In genomic region chr5:123931131-123931530, GRCm38 (mm10) we compare ENCODE assay signal across 9 mouse cellular contexts. TPM values are rescaled to one million over a fixed set of nuclear protein-coding genes. Genes with fewer than 3 reads are reported as not detected.
DNase-seq lines count a peak whose midpoint lies in the region; ATAC-seq and TF ChIP-seq lines count a peak whose summit lies in the region.
"Had no signal": no experiment of that assay in that cellular context is flagged by ENCODE, and none has a peak within 500 bp of the region (broad histone marks: within the 10 kb centered on the region; RNA-seq: fewer than 3 reads in every experiment).

No protein-coding gene starts in this region.

- H3K4me1 ChIP-seq in embryonic facial prominence, embryonic 12.5 days = no peaks in the 10 kb centered on the region
- peaks cover 4% of the 10 kb centered on the region; the same call in 1 of the 2 replicates for H3K4me1 ChIP-seq in intestine, embryonic 14.5 days (replicated peaks; ENCODE audit: control insufficient read depth, insufficient read depth, low read length)
- H3K4me1 ChIP-seq in neural tube, embryonic 12.5 days = no peaks in the 10 kb centered on the region

- no peaks in the 10 kb centered on the region for H3K9me3 ChIP-seq in embryonic facial prominence, embryonic 12.5 days
- H3K9me3 ChIP-seq in intestine, embryonic 14.5 days (ENCODE audit: control insufficient read depth, low read length) = no peaks in the 10 kb centered on the region
- H3K9me3 ChIP-seq in neural tube, embryonic 12.5 days = no peaks in the 10 kb centered on the region

- peak overlapping the region; percentile 84 for H3K9ac ChIP-seq in embryonic facial prominence, embryonic 12.5 days
- peak overlapping the region; percentile 96 for H3K9ac ChIP-seq in intestine, embryonic 14.5 days (ENCODE audit: low read length)
- peak overlapping the region; percentile 88 for H3K9ac ChIP-seq in neural tube, embryonic 12.5 days

- no peak for ATAC-seq in embryonic facial prominence, embryonic 12.5 days (ENCODE audit: insufficient number of reproducible peaks, insufficient read depth, low FRiP score, low TSS enrichment)
- ATAC-seq in intestine, embryonic 14.5 days (replicated peaks; ENCODE audit: low FRiP score, low TSS enrichment, low read depth) = no peak
- ATAC-seq in neural tube, embryonic 12.5 days (ENCODE audit: low FRiP score, low read depth) = no peak

- no peak for DNase-seq in left cerebral cortex, adult 2 months (ENCODE audit: extremely low spot score in 1 of 2, low spot score in 2 of 2)
- DNase-seq in left cerebral cortex, postnatal 4 days = no peak
- no peak for DNase-seq in intestine, embryonic 14.5 days (ENCODE audit: low spot score)
- no peak for DNase-seq in adrenal gland, adult 8-10 months
- DNase-seq in cerebellum, postnatal 10 days = no peak
- DNase-seq in kidney, postnatal 25 days = no peak

- H3K27me3 ChIP-seq in embryonic facial prominence, embryonic 12.5 days = no peaks in the 10 kb centered on the region
- no peaks in the 10 kb centered on the region for H3K27me3 ChIP-seq in intestine, embryonic 14.5 days (replicated peaks; ENCODE audit: control insufficient read depth, insufficient read depth, low read length)
- H3K27me3 ChIP-seq in neural tube, embryonic 12.5 days (replicated peaks) = no peaks in the 10 kb centered on the region

- no peak for TF ChIP-seq CTCF in left cerebral cortex, adult 2 months (IDR thresholded peaks at IDR 0.05)

- peak overlapping the region; percentile 99 for H3K27ac ChIP-seq in left cerebral cortex, adult 2 months
- peak overlapping the region; percentile 76; the same call in 1 of the 2 replicates for H3K27ac ChIP-seq in embryonic facial prominence, embryonic 12.5 days
- peak overlapping the region; percentile 81; the same call in 1 of the 2 replicates for H3K27ac ChIP-seq in intestine, embryonic 14.5 days (ENCODE audit: low read depth)
- H3K27ac ChIP-seq in neural tube, embryonic 12.5 days = no peak overlapping the region

- peak overlapping the region; percentile 68 for H3K4me2 ChIP-seq in embryonic facial prominence, embryonic 12.5 days (replicated peaks)
- peak overlapping the region; percentile 85 for H3K4me2 ChIP-seq in intestine, embryonic 14.5 days (ENCODE audit: low read length)
- peak overlapping the region; percentile 77 for H3K4me2 ChIP-seq in neural tube, embryonic 12.5 days (replicated peaks)

- peak overlapping the region; percentile 95 for H3K4me3 ChIP-seq in left cerebral cortex, adult 2 months
- peak overlapping the region; percentile 76 for H3K4me3 ChIP-seq in embryonic facial prominence, embryonic 12.5 days
- H3K4me3 ChIP-seq in intestine, embryonic 14.5 days (ENCODE audit: low read depth, low read length) = peak overlapping the region; percentile 87
- H3K4me3 ChIP-seq in neural tube, embryonic 12.5 days = peak overlapping the region; percentile 71

- 51% methylated on average over 13 of the region's 13 CpGs for WGBS in embryonic facial prominence, embryonic 12.5 days
- 52% methylated on average over 13 of the region's 13 CpGs for WGBS in intestine, embryonic 14.5 days
- 55% methylated on average over 13 of the region's 13 CpGs for WGBS in neural tube, embryonic 12.5 days

- peaks cover 25% of the 10 kb centered on the region for H3K36me3 ChIP-seq in embryonic facial prominence, embryonic 12.5 days
- peaks cover 29% of the 10 kb centered on the region for H3K36me3 ChIP-seq in intestine, embryonic 14.5 days (ENCODE audit: control insufficient read depth, insufficient read depth, low read length)
- peaks cover 27% of the 10 kb centered on the region for H3K36me3 ChIP-seq in neural tube, embryonic 12.5 days

- intact Hi-C loops in left cerebral cortex, adult 2 months (cut with DNase I) = no loop called here
- intact Hi-C loops in left cerebral cortex, postnatal 4 days (cut with DNase I) = no loop called here

RNA-seq across cellular contexts. Expression of gene Ccdc62, which starts 0.7 kb away (rescaled TPM):
- total RNA-seq in left cerebral cortex, adult 2 months (2021) = 1 to 10 TPM; 2.9 to 4.1 TPM
- 1 to 10 TPM; 1.9 to 4.8 TPM for total RNA-seq in left cerebral cortex, postnatal 4 days (2021)
- polyA plus RNA-seq in embryonic facial prominence, embryonic 12.5 days (2016; fragmentation: Nextera tagmentation; extraction: Ambion mirVana) = 7.1 and 7.8 TPM in 2 replicates
- polyA plus RNA-seq in intestine, embryonic 14.5 days (2014; fragmentation: Nextera tagmentation; extraction: Ambion mirVana) = 5.5 and 9.1 TPM in 2 replicates
- 5.9 and 7.9 TPM in 2 replicates for polyA plus RNA-seq in neural tube, embryonic 12.5 days (2016; fragmentation: Nextera tagmentation; extraction: Ambion mirVana)
- 1 to 10 TPM; 2.0 to 9.8 (median 6.1) TPM for total RNA-seq in adrenal gland, adult 8-10 months (2022)

RNA-seq across cellular contexts. Expression of gene Gm43518, which starts 3.9 kb away (rescaled TPM):
- 1 to 10 TPM in 1 of 2 experiments, under 1 TPM in 1; 0.63 to 1.1 TPM for total RNA-seq in left cerebral cortex, adult 2 months (2021)
- total RNA-seq in left cerebral cortex, postnatal 4 days (2021) = 1 to 10 TPM; 1.2 to 1.3 TPM
- 2.8 and 5.4 TPM in 2 replicates for polyA plus RNA-seq in embryonic facial prominence, embryonic 12.5 days (2016; fragmentation: Nextera tagmentation; extraction: Ambion mirVana)
- polyA plus RNA-seq in intestine, embryonic 14.5 days (2014; fragmentation: Nextera tagmentation; extraction: Ambion mirVana) = 1.4 and 2.3 TPM in 2 replicates
- 2.4 and 3.4 TPM in 2 replicates for polyA plus RNA-seq in neural tube, embryonic 12.5 days (2016; fragmentation: Nextera tagmentation; extraction: Ambion mirVana)
- 1 to 10 TPM in 3 of 4 experiments, under 1 TPM in 1; 0.87 to 2.5 (median 2.2) TPM for total RNA-seq in adrenal gland, adult 8-10 months (2022)

RNA-seq across cellular contexts. Expression of gene Denr, which starts 24.2 kb away (rescaled TPM):
- 10 to 100 TPM; 66.0 to 68.7 TPM for total RNA-seq in left cerebral cortex, adult 2 months (2021)
- total RNA-seq in left cerebral cortex, postnatal 4 days (2021) = 10 to 100 TPM; 69.6 to 75.8 TPM
- 162 and 169 TPM in 2 replicates for polyA plus RNA-seq in embryonic facial prominence, embryonic 12.5 days (2016; fragmentation: Nextera tagmentation; extraction: Ambion mirVana)
- polyA plus RNA-seq in intestine, embryonic 14.5 days (2014; fragmentation: Nextera tagmentation; extraction: Ambion mirVana) = 118 and 129 TPM in 2 replicates
- 149 and 159 TPM in 2 replicates for polyA plus RNA-seq in neural tube, embryonic 12.5 days (2016; fragmentation: Nextera tagmentation; extraction: Ambion mirVana)
- 10 to 100 TPM; 60.3 to 75.8 (median 67.3) TPM for total RNA-seq in adrenal gland, adult 8-10 months (2022)

RNA-seq across cellular contexts. Expression of gene Hip1r, which starts 42.3 kb away (rescaled TPM):
- total RNA-seq in left cerebral cortex, adult 2 months (2021) = 10 to 100 TPM; 68.3 to 74.2 TPM
- 10 to 100 TPM; 83.2 to 84.8 TPM for total RNA-seq in left cerebral cortex, postnatal 4 days (2021)
- polyA plus RNA-seq in embryonic facial prominence, embryonic 12.5 days (2016; fragmentation: Nextera tagmentation; extraction: Ambion mirVana) = 10.0 and 11.4 TPM in 2 replicates
- polyA plus RNA-seq in intestine, embryonic 14.5 days (2014; fragmentation: Nextera tagmentation; extraction: Ambion mirVana) = 14.7 and 17.5 TPM in 2 replicates
- 12.6 and 14.6 TPM in 2 replicates for polyA plus RNA-seq in neural tube, embryonic 12.5 days (2016; fragmentation: Nextera tagmentation; extraction: Ambion mirVana)
- 10 to 100 TPM; 13.2 to 29.8 (median 22.8) TPM for total RNA-seq in adrenal gland, adult 8-10 months (2022)

RNA-seq across cellular contexts. Expression of gene Hcar1, which starts 51.3 kb away (rescaled TPM):
- total RNA-seq in left cerebral cortex, adult 2 months (2021) = 1 to 10 TPM; 1.5 TPM
- total RNA-seq in left cerebral cortex, postnatal 4 days (2021) = 1 to 10 TPM in 1 of 2 experiments, under 1 TPM in 1; 0.54 to 1.1 TPM
- polyA plus RNA-seq in embryonic facial prominence, embryonic 12.5 days (2016; fragmentation: Nextera tagmentation; extraction: Ambion mirVana) = 0.24 and 0.26 TPM in 2 replicates
- polyA plus RNA-seq in intestine, embryonic 14.5 days (2014; fragmentation: Nextera tagmentation; extraction: Ambion mirVana) = 1.9 and 2.0 TPM in 2 replicates
- not detected in 2 replicates for polyA plus RNA-seq in neural tube, embryonic 12.5 days (2016; fragmentation: Nextera tagmentation; extraction: Ambion mirVana)
- total RNA-seq in adrenal gland, adult 8-10 months (2022) = 1 to 10 TPM; 3.4 to 8.4 (median 7.0) TPM
- polyA plus RNA-seq: inflammation-experienced regulatory T-cells, adult 6 months had no signal
